Mouse (Mus musculus): ENCODE data around the gene Gjb4. TPM values are rescaled to one million over a fixed set of nuclear protein-coding genes. Genes with fewer than 3 reads are reported as not detected.

Gjb4 gene
- polyA plus RNA-seq, 1 experiment from 2014 or later: not detected

DNA sequence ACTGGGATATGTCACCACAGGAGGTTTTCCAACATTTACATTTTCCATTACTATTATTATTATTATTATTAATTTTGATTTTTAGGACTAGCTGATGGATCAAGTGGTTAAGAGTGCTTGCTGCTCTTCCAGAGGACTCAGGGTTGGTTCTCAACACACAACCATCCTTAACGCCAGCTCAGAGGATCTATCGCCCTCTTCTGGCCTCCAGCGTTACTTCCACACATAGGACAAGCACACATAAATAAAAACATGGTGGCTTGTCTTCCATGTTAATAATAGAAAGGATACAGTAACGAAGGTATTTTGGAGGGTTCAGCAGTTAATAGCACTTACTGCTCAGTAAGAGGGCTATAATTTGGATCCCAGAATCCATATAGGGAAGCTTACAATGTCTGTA lies 20.8 kb upstream of the Gjb4 start:
- Histone ChIP-seq H3K27ac (ENCODE audit: low read length) (no peak overlapping the region), H3K4me3 (ENCODE audit: low read depth, low read length) (no peak overlapping the region), H3K27me3 (ENCODE audit: control insufficient read depth, insufficient read depth, low read length) (no peaks in the 10 kb centered on the region), H3K4me1 (ENCODE audit: control insufficient read depth, insufficient read depth, low read length) (peaks cover 18% of the 10 kb centered on the region), H3K9me3 (ENCODE audit: control insufficient read depth, low read depth, low read length) (no peaks in the 10 kb centered on the region), H3K9ac (replicated peaks; ENCODE audit: low read depth, low read length) (no peak overlapping the region), H3K4me2 (replicated peaks; ENCODE audit: low read depth, low read length) (no peak overlapping the region), H3K36me3 (ENCODE audit: control insufficient read depth, insufficient read depth, low read length) (no peaks in the 10 kb centered on the region)
- 88% methylated on average over 4 of the region's 4 CpGs for WGBS
- ATAC-seq (ENCODE audit: insufficient number of reproducible peaks, insufficient read depth, low FRiP score, low read depth): no peak

DNA sequence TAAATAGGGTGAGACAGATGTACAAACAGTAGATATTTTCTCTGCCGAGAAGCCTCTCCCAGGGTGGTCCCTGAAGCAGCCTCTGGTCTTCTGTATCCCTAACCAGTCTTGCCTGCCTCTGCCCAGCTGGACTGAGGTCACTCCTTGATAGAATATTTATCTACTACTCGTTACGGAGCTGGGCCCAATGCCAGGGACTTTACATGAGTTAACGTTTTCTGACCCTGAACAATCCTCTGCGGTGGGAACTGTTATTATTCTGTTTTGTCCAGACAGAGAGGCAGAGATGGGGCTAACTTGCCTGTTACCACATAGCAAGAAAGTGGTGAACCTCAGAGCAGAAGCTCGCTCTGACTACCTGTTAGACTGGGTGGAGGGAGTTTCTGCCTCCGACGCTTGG lies 19.6 kb upstream of the Gjb4 start:
- no peak overlapping the region for H3K9ac ChIP-seq (replicated peaks; ENCODE audit: low read depth, low read length)
- WGBS: 34% methylated on average over 8 of the region's 8 CpGs
- H3K4me2 ChIP-seq (replicated peaks; ENCODE audit: low read depth, low read length): no peak overlapping the region
- H3K4me3 ChIP-seq (ENCODE audit: low read depth, low read length): no peak overlapping the region
- H3K9me3 ChIP-seq (ENCODE audit: control insufficient read depth, low read depth, low read length): no peaks in the 10 kb centered on the region
- peaks cover 18% of the 10 kb centered on the region for H3K4me1 ChIP-seq (ENCODE audit: control insufficient read depth, insufficient read depth, low read length)
- H3K27ac ChIP-seq (ENCODE audit: low read length): no peak overlapping the region
- H3K36me3 ChIP-seq (ENCODE audit: control insufficient read depth, insufficient read depth, low read length): no peaks in the 10 kb centered on the region
- no peaks in the 10 kb centered on the region for H3K27me3 ChIP-seq (ENCODE audit: control insufficient read depth, insufficient read depth, low read length)
- ATAC-seq (ENCODE audit: insufficient number of reproducible peaks, insufficient read depth, low FRiP score, low read depth): no peak

DNA sequence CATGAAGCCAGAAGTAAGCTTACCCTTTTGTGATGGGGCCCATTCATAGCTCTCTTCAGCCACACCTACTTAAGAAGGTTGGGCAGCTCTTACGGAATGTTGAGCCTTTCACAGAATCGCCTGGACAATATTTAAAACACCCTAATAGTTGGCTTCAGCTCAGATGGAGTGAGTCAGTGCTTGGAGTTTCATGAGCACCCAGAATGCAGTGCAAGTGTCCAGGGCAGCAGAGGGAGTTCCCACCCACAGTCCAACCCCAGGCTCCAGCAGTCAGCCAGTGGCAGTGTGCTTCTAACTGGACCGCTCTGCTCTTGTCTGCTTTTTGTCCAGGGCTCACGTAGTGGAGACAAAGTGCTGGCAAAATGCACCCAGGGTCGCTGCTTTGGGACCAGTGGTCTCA lies 17.7 kb upstream of the Gjb4 start:
- H3K9ac ChIP-seq (replicated peaks; ENCODE audit: low read depth, low read length): no peak overlapping the region
- no peaks in the 10 kb centered on the region for H3K27me3 ChIP-seq (ENCODE audit: control insufficient read depth, insufficient read depth, low read length)
- no peak overlapping the region for H3K27ac ChIP-seq (ENCODE audit: low read length)
- peak; percentile 15; the same call in 1 of the 2 replicates for ATAC-seq (ENCODE audit: insufficient number of reproducible peaks, insufficient read depth, low FRiP score, low read depth)
- 52% methylated on average over 5 of the region's 5 CpGs for WGBS
- no peaks in the 10 kb centered on the region for H3K9me3 ChIP-seq (ENCODE audit: control insufficient read depth, low read depth, low read length)
- H3K4me3 ChIP-seq (ENCODE audit: low read depth, low read length): no peak overlapping the region
- no peak overlapping the region for H3K4me2 ChIP-seq (replicated peaks; ENCODE audit: low read depth, low read length)
- H3K4me1 ChIP-seq (ENCODE audit: control insufficient read depth, insufficient read depth, low read length): peaks cover 18% of the 10 kb centered on the region
- no peaks in the 10 kb centered on the region for H3K36me3 ChIP-seq (ENCODE audit: control insufficient read depth, insufficient read depth, low read length)

- Histone ChIP-seq H3K4me2 (replicated peaks; ENCODE audit: low read depth, low read length) (no peak overlapping the region), H3K36me3 (ENCODE audit: control insufficient read depth, insufficient read depth, low read length) (no peaks in the 10 kb centered on the region), H3K9ac (replicated peaks; ENCODE audit: low read depth, low read length) (no peak overlapping the region), H3K9me3 (ENCODE audit: control insufficient read depth, low read depth, low read length) (no peaks in the 10 kb centered on the region), H3K27me3 (ENCODE audit: control insufficient read depth, insufficient read depth, low read length) (no peaks in the 10 kb centered on the region), H3K27ac (ENCODE audit: low read length) (no peak overlapping the region), H3K4me3 (ENCODE audit: low read depth, low read length) (no peak overlapping the region), H3K4me1 (ENCODE audit: control insufficient read depth, insufficient read depth, low read length) (peaks cover 18% of the 10 kb centered on the region)
- no peak for ATAC-seq (ENCODE audit: insufficient number of reproducible peaks, insufficient read depth, low FRiP score, low read depth)
- WGBS: 58% methylated on average over 2 of the region's 2 CpGs
These were observed 16.6 kb upstream of the Gjb4 start for GRCm38 (mm10) chr4:127370447-127370846.

DNA sequence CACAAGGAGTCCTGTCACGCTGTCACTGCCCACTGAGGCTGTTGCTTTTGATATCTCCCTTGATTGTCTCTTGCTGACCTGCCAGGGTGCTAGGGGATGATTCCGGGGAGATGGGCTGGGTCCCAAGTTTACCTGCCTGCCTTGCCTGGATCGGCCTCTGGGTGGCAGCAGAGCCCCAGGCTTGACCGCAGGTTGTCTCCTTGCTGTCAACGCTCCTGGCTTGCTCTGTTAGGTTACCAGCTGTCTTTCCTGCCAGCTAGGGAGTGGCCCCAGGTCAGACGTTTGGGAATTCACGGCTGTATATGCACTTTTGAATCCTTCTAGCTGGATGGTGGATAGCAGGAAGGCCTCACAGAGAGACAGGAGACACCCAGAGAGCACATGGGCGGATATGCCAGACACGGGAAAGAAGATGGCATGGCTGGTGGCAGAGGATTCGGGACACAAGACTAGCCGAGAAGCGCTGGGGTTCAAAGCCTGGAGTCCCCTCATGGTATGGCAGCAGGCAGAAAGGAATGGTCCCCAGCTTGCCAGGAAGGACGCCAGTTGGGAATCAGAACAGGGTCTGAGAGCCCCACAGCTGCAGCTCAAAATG lies 14.6 kb upstream of the Gjb4 start:
- Histone ChIP-seq H3K4me1 (ENCODE audit: control insufficient read depth, insufficient read depth, low read length) (peaks cover 12% of the 10 kb centered on the region), H3K27me3 (ENCODE audit: control insufficient read depth, insufficient read depth, low read length) (no peaks in the 10 kb centered on the region), H3K36me3 (ENCODE audit: control insufficient read depth, insufficient read depth, low read length) (no peaks in the 10 kb centered on the region), H3K4me3 (ENCODE audit: low read depth, low read length) (no peak overlapping the region), H3K4me2 (replicated peaks; ENCODE audit: low read depth, low read length) (no peak overlapping the region), H3K9ac (replicated peaks; ENCODE audit: low read depth, low read length) (no peak overlapping the region), H3K27ac (ENCODE audit: low read length) (no peak overlapping the region), H3K9me3 (ENCODE audit: control insufficient read depth, low read depth, low read length) (no peaks in the 10 kb centered on the region)
- no peak for ATAC-seq (ENCODE audit: insufficient number of reproducible peaks, insufficient read depth, low FRiP score, low read depth)
- 26% methylated on average over 13 of the region's 13 CpGs for WGBS

DNA sequence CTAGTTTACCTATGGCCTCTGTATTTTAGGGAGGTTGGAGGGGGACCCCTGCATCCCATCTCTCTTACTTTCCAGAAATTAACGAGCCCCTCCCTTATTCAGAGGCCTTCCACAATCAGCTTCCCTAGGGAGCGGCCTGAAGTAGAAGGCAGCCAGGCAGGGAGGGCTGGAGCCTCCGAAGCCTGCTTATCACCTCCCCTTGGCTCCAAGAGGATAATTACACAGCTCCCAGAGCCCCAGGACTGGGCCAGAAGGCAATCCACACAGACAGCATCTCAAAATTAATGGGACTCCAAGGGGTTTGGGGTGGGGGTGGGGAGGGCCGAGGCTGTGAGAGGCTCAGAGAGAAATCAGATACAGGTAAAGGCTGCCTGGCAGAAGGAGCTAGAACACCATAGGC lies 12.0 kb upstream of the Gjb4 start:
- ATAC-seq (ENCODE audit: insufficient number of reproducible peaks, insufficient read depth, low FRiP score, low read depth): no peak
- Histone ChIP-seq H3K27me3 (ENCODE audit: control insufficient read depth, insufficient read depth, low read length) (no peaks in the 10 kb centered on the region), H3K27ac (ENCODE audit: low read length) (no peak overlapping the region), H3K9ac (replicated peaks; ENCODE audit: low read depth, low read length) (no peak overlapping the region), H3K4me2 (replicated peaks; ENCODE audit: low read depth, low read length) (no peak overlapping the region), H3K4me1 (ENCODE audit: control insufficient read depth, insufficient read depth, low read length) (no peaks in the 10 kb centered on the region), H3K9me3 (ENCODE audit: control insufficient read depth, low read depth, low read length) (no peaks in the 10 kb centered on the region), H3K4me3 (ENCODE audit: low read depth, low read length) (no peak overlapping the region), H3K36me3 (ENCODE audit: control insufficient read depth, insufficient read depth, low read length) (no peaks in the 10 kb centered on the region)
- WGBS: 18% methylated on average over 4 of the region's 4 CpGs

- Histone ChIP-seq H3K9ac (replicated peaks; ENCODE audit: low read depth, low read length) (no peak overlapping the region), H3K4me3 (ENCODE audit: low read depth, low read length) (no peak overlapping the region), H3K4me1 (ENCODE audit: control insufficient read depth, insufficient read depth, low read length) (no peaks in the 10 kb centered on the region), H3K27me3 (ENCODE audit: control insufficient read depth, insufficient read depth, low read length) (no peaks in the 10 kb centered on the region), H3K4me2 (replicated peaks; ENCODE audit: low read depth, low read length) (no peak overlapping the region), H3K27ac (ENCODE audit: low read length) (no peak overlapping the region), H3K36me3 (ENCODE audit: control insufficient read depth, insufficient read depth, low read length) (no peaks in the 10 kb centered on the region), H3K9me3 (ENCODE audit: control insufficient read depth, low read depth, low read length) (no peaks in the 10 kb centered on the region)
- ATAC-seq (ENCODE audit: insufficient number of reproducible peaks, insufficient read depth, low FRiP score, low read depth): no peak
- WGBS: 34% methylated on average over 5 of the region's 5 CpGs
These were observed 11.6 kb upstream of the Gjb4 start for GRCm38 (mm10) chr4:127365433-127365832.

- 60% methylated on average over 6 of the region's 6 CpGs for WGBS
- no peaks in the 10 kb centered on the region for H3K9me3 ChIP-seq (ENCODE audit: control insufficient read depth, low read depth, low read length)
- no peak overlapping the region for H3K4me2 ChIP-seq (replicated peaks; ENCODE audit: low read depth, low read length)
- no peak overlapping the region for H3K9ac ChIP-seq (replicated peaks; ENCODE audit: low read depth, low read length)
- H3K36me3 ChIP-seq (ENCODE audit: control insufficient read depth, insufficient read depth, low read length): no peaks in the 10 kb centered on the region
- H3K4me1 ChIP-seq (ENCODE audit: control insufficient read depth, insufficient read depth, low read length): no peaks in the 10 kb centered on the region
- H3K4me3 ChIP-seq (ENCODE audit: low read depth, low read length): no peak overlapping the region
- H3K27ac ChIP-seq (ENCODE audit: low read length): no peak overlapping the region
- H3K27me3 ChIP-seq (ENCODE audit: control insufficient read depth, insufficient read depth, low read length): no peaks in the 10 kb centered on the region
- ATAC-seq (ENCODE audit: insufficient number of reproducible peaks, insufficient read depth, low FRiP score, low read depth): no peak
These were observed 10.6 kb upstream of the Gjb4 start for GRCm38 (mm10) chr4:127364431-127364830.

- Histone ChIP-seq H3K4me3 (ENCODE audit: low read depth, low read length) (no peak overlapping the region), H3K9ac (replicated peaks; ENCODE audit: low read depth, low read length) (no peak overlapping the region), H3K27ac (ENCODE audit: low read length) (no peak overlapping the region), H3K9me3 (ENCODE audit: control insufficient read depth, low read depth, low read length) (no peaks in the 10 kb centered on the region), H3K36me3 (ENCODE audit: control insufficient read depth, insufficient read depth, low read length) (no peaks in the 10 kb centered on the region), H3K4me1 (ENCODE audit: control insufficient read depth, insufficient read depth, low read length) (no peaks in the 10 kb centered on the region), H3K4me2 (replicated peaks; ENCODE audit: low read depth, low read length) (no peak overlapping the region), H3K27me3 (ENCODE audit: control insufficient read depth, insufficient read depth, low read length) (no peaks in the 10 kb centered on the region)
- no peak for ATAC-seq (ENCODE audit: insufficient number of reproducible peaks, insufficient read depth, low FRiP score, low read depth)
- WGBS: 60% methylated on average over 4 of the region's 4 CpGs
These were observed 9.4 kb upstream of the Gjb4 start for GRCm38 (mm10) chr4:127363331-127363730.
